Comparison of ENCODE assay signal across 11 mouse cellular contexts in genomic region chr15:83293706-83294645, GRCm38 (mm10). TPM values are rescaled to one million over a fixed set of nuclear protein-coding genes. Genes with fewer than 3 reads are reported as not detected.
DNase-seq lines count a peak whose midpoint lies in the region; ATAC-seq and TF ChIP-seq lines count a peak whose summit lies in the region.
"Had no signal": no experiment of that assay in that cellular context is flagged by ENCODE, and none has a peak within 500 bp of the region (broad histone marks: within the 10 kb centered on the region; RNA-seq: fewer than 3 reads in every experiment).

No protein-coding gene starts in this region.

- peaks cover 18% of the 10 kb centered on the region for H3K4me1 ChIP-seq in heart, adult 2 months (ENCODE audit: control insufficient read depth, insufficient read depth, low read length)
- peaks cover 5% of the 10 kb centered on the region; the same call in 1 of the 2 replicates for H3K4me1 ChIP-seq in heart, embryonic 12.5 days (replicated peaks)
- peaks cover 42% of the 10 kb centered on the region for H3K4me1 ChIP-seq in limb, embryonic 15.5 days

- no peak for TF ChIP-seq POLR2A in heart, adult 2 months (IDR thresholded peaks at IDR 0.05; ENCODE audit: insufficient read depth, low read depth, low read length)

- H3K27me3 ChIP-seq in heart, adult 2 months (ENCODE audit: control insufficient read depth, insufficient read depth, low read length), result no peaks in the 10 kb centered on the region
- H3K27me3 ChIP-seq in heart, embryonic 12.5 days (replicated peaks), result no peaks in the 10 kb centered on the region
- no peaks in the 10 kb centered on the region for H3K27me3 ChIP-seq in limb, embryonic 15.5 days

- intact Hi-C loops in heart, adult 2 months (cut with DNase I), result loop anchor here (2.0 kb wide), 1 partner anchor 25 kb away; no protein-coding TSS in a partner anchor
- intact Hi-C loops in heart, postnatal 36 days (cut with DNase I), result no loop called here

- no peak overlapping the region for H3K4me3 ChIP-seq in heart, adult 2 months
- H3K4me3 ChIP-seq in heart, embryonic 12.5 days, result no peak overlapping the region
- H3K4me3 ChIP-seq in limb, embryonic 15.5 days, result no peak overlapping the region

- H3K27ac ChIP-seq in heart, adult 2 months, result peak overlapping the region; percentile 85
- no peak overlapping the region for H3K27ac ChIP-seq in heart, embryonic 12.5 days (ENCODE audit: poor library complexity, severe bottlenecking)
- peak overlapping the region; percentile 69 for H3K27ac ChIP-seq in limb, embryonic 15.5 days

- no peak for ATAC-seq in heart, embryonic 12.5 days (ENCODE audit: insufficient number of reproducible peaks, low FRiP score)
- ATAC-seq in limb, embryonic 15.5 days (ENCODE audit: insufficient number of reproducible peaks, low FRiP score, low TSS enrichment, low read depth), result peak; percentile 64; the same call in 1 of the 2 replicates
- ATAC-seq in megakaryocyte, adult 5-6 weeks (ENCODE audit: poor library complexity, severe bottlenecking), result no peak

- H3K79me2 ChIP-seq in heart, adult 2 months (replicated peaks; ENCODE audit: control insufficient read depth, insufficient read depth, low read length), result no peaks in the 10 kb centered on the region

- H3K9me3 ChIP-seq in heart, embryonic 12.5 days (replicated peaks), result peaks cover 4% of the 10 kb centered on the region; the same call in 1 of the 2 replicates
- H3K9me3 ChIP-seq in limb, embryonic 15.5 days, result no peaks in the 10 kb centered on the region

- no peak overlapping the region for H3K4me2 ChIP-seq in heart, embryonic 12.5 days
- no peak overlapping the region for H3K4me2 ChIP-seq in limb, embryonic 15.5 days

- 52% methylated on average over 8 of the region's 8 CpGs for WGBS in heart, adult 2 months
- whole genome bisulfite sequencing in heart, embryonic 12.5 days, result 84% methylated on average over 8 of the region's 8 CpGs
- 60% methylated on average over 8 of the region's 8 CpGs for WGBS in limb, embryonic 15.5 days

- TF ChIP-seq EP300 in heart, adult 2 months (IDR thresholded peaks at IDR 0.05; ENCODE audit: insufficient read depth, low read depth, low read length), result 0 out of 2 replicates have a peak, but pooled peaks have one; percentile 11

- TF ChIP-seq CTCF in heart, adult 2 months (IDR thresholded peaks at IDR 0.05), result no peak

- no peak overlapping the region for H3K9ac ChIP-seq in heart, adult 2 months (ENCODE audit: low read depth, low read length)
- no peak overlapping the region for H3K9ac ChIP-seq in heart, embryonic 12.5 days
- no peak overlapping the region for H3K9ac ChIP-seq in limb, embryonic 15.5 days

- H3K36me3 ChIP-seq in heart, adult 2 months (ENCODE audit: control insufficient read depth, insufficient read depth, low read length), result no peaks in the 10 kb centered on the region
- peaks cover 10% of the 10 kb centered on the region for H3K36me3 ChIP-seq in heart, embryonic 12.5 days
- peaks cover 17% of the 10 kb centered on the region for H3K36me3 ChIP-seq in limb, embryonic 15.5 days

- DNase-seq in heart, adult 2 months, result peak; percentile 57 to 58
- peak; percentile 57 for DNase-seq in adipocyte (ENCODE audit: low spot score)
- DNase-seq in heart, postnatal 36 days, result peak; percentile 43 to 52
- no peak for DNase-seq in neural tube, embryonic 10.5 days (ENCODE audit: extremely low spot score, low spot score)
- DNase-seq in urinary bladder, postnatal 4 days (ENCODE audit: low spot score in 2 of 2), result no peak
- DNase-seq: cerebellum, postnatal 36 days had no signal

RNA-seq across cellular contexts. Expression of gene A4galt, which starts 42.4 kb away (rescaled TPM):
- 1 to 10 TPM; 5.2 to 6.3 TPM for total RNA-seq in heart, adult 2 months (2021)
- 9.7 and 14.9 TPM in 2 replicates for polyA plus RNA-seq in heart, adult 2 months (2012; rRNA removed)
- polyA plus RNA-seq in heart, embryonic 12.5 days (2016; fragmentation: Nextera tagmentation; extraction: Ambion mirVana), result 0.18 TPM in 2 replicates
- total RNA-seq in heart, postnatal 36 days (2021), result 1 to 10 TPM; 3.4 to 8.3 TPM
- polyA plus RNA-seq in limb, embryonic 15.5 days (2015; fragmentation: Nextera tagmentation; extraction: Ambion mirVana), result 5.7 and 8.3 TPM in 2 replicates
- total RNA-seq in megakaryocyte, adult 5-6 weeks (2015), result not detected in 2 replicates
- not detected in 2 replicates for total RNA-seq in megakaryocyte, adult 5-6 weeks (2017)
- total RNA-seq: MEL had no signal
- polyA plus RNA-seq: limb, embryonic 11.5 days had no signal

RNA-seq across cellular contexts. Expression of gene Arfgap3, which starts 56.1 kb away (rescaled TPM):
- 1 to 10 TPM; 9.6 to 9.8 TPM for total RNA-seq in heart, adult 2 months (2021)
- 12.2 and 13.1 TPM in 2 replicates for polyA plus RNA-seq in heart, adult 2 months (2012; rRNA removed)
- 29.4 and 31.6 TPM in 2 replicates for polyA plus RNA-seq in heart, embryonic 12.5 days (2016; fragmentation: Nextera tagmentation; extraction: Ambion mirVana)
- total RNA-seq in heart, postnatal 36 days (2021), result 10 to 100 TPM; 11.0 to 12.2 TPM
- polyA plus RNA-seq in limb, embryonic 15.5 days (2015; fragmentation: Nextera tagmentation; extraction: Ambion mirVana), result 60.8 and 61.4 TPM in 2 replicates
- 15.6 and 26.2 TPM in 2 replicates for total RNA-seq in megakaryocyte, adult 5-6 weeks (2015)
- total RNA-seq in megakaryocyte, adult 5-6 weeks (2017), result 20.9 and 21.6 TPM in 2 replicates

Comparison
In these comparisons a context has a peak if more than half of its experiments do, and no peak if none do; other contexts are left out.
1. DNase-seq: peak in heart, adult 2 months (2 of 2), adipocyte (single experiment) and heart, postnatal 36 days (2 of 2); none in neural tube, embryonic 10.5 days (single experiment) and urinary bladder, postnatal 4 days (0 of 2).
2. RNA of gene A4galt, which starts 42.4 kb away (total RNA-seq): 3.4 to 8.3 TPM in heart, postnatal 36 days and 5.2 to 6.3 TPM in heart, adult 2 months; not detected in megakaryocyte, adult 5-6 weeks; every median in the first group is over 4 times any median in the second.